Mouse (Mus musculus): ENCODE data around the gene Asb11.

The Asb11 gene

GRCm38 (mm10) chrX:164436709-164437108 is at the start of gene Asb11:
Asb11 (plus strand) TSS chrX:164436994.
- DNase-seq = no peak

DNA sequence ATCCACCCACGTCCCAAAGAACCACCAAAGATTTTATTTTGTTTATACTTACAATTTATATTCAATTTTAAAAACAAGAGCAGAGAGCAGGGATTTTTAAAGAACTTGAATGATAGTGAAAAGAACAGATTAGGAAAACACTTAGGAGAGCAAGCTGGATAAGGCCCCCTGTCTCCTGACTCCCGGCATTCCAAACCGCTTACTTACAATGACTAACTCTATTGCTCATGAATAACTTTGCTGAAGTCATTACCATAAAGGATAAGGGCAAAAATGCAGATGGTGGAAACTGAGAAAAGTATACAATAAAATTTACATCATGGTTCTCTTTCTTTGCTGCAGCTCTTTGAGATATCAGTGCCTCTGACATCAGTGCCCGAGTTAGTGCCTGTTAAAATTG is 42.7 kb upstream of the Asb11 start:
- no peak for DNase-seq

DNA sequence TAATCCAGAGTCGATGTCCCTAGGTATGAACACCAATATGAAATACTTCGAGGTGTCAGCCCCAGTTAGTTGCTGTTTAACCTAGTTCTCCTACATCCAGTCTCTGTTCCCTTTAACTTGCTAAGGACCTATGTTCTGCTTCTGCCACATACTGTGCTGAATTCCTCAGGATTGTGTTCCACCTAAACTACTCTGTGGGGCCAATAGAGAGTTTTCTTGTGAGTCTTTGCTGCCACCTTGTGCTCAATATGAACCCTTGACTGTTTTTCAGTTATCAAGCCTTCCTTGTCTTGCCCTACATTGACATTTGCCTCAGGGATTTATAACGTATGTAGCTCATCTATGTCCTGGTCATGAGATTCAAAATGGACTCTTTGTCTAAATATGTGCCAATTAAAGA is 38.3 kb upstream of the Asb11 start:
- DNase-seq = no peak

GRCm38 (mm10) chrX:164405080-164405649 is 31.6 kb upstream of the Asb11 start:
- DNase-seq = no peak

- no peak for DNase-seq
Observed at GRCm38 (mm10) chrX:164406133-164407022, 30.4 kb upstream of the Asb11 start.

GRCm38 (mm10) chrX:164408301-164408927 is 28.4 kb upstream of the Asb11 start:
- no peak for DNase-seq

GRCm38 (mm10) chrX:164410562-164410961 is 26.2 kb upstream of the Asb11 start:
- DNase-seq = no peak

DNA sequence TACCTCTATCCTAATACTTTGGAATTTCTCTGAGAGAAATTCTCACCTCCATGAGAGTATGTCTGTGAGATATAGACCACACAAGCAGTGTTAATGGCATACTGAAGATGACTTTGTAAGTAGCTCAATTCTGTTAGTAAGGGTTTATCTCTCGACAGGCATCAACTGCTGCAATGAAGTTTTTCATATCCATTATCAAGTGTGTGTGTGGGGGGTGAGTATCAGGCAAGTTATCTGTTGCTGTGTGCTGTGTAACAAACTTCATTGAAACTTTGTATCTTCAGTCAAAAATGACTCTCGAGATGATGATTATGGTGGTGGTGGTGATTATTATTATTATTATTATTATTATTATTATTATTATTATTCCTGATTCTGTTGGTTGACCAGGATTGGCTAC is 20.0 kb upstream of the Asb11 start:
- no peak for DNase-seq

DNA sequence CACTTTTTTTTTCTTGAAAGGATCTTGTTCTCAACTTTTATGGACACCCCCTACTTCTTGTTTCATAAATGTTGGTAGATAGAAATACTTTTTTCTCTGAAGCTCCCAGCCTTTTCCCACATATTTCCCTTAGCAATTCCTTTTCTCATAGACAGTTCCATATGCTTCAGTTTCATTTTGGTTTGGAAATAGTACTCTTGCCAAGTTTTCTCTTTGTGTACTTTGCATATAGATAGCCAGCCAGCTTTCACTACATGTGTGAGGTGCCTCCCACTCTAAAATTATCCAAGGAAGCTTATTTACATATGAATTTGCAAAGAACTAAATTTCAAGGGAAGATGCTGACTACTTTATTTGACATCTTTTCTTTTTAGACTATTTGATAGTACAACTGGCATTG is 18.8 kb upstream of the Asb11 start:
- DNase-seq = no peak

DNA sequence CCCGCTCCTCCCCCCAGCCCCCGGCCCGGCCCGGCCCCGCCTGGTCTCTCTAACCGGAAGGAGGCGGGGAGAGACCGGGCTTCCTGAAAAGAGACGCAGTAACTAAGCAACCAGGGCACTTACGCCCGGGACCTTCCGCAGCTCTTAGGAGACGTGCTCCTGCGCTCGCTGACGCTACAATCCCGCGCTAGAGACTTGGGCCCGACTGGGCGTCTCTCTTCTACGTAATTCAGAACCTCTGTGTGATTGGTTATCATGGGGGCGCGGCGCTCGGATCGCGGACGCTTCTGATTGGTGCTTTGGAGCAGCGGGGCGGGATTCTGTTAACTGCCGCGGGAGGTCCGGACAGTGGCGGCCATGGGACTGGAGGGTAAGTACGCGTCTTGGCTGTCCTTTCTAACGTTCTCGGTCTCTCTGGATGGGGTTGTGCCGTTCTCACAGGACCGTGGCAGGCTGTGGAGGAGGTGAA is 17.3 kb upstream of the Asb11 start, which contains the start of gene Piga:
Piga (plus strand) TSS at position 317 of the 469 bp plus-strand sequence.
- peak; percentile 88 to 94 for DNase-seq

DNA sequence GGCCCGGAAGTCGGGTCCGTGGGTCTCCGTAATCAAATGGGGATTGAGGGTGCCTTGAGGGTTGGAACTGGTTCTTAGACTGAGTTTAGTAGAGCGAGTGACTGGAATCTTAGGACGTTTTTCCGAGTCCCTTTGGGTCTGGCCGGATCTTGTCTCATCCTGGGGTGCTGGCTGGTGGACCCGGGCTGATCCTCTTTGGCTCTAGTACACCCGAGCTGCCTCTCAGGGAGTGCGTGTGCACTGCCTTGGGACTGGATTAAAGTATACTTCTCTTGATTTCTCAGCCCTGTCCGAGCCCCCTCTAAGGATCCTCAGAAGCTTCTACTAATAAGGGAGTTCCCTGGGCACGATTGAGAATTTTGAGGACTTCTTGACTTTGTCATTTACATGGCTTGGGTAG is 16.8 kb upstream of the Asb11 start:
- DNase-seq = no peak

DNA sequence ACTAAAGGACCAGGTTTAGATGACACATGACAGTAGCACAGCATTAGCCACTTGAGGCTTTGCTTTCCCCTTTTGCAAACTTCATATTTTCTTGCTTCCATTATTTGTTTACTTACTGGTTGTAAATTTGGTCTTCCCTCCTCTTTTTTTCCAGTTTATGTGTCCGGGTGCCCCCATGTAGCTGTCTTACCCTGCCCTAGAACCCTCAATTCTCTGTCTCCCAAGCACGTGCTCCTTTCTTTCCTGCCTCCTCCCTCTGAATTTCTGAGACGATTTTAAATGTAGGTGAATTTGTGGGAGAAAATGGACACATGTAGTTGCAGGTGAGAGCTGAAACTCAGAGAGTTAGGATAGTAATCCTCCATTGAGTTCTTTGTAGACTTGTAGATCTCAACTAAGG is 16.3 kb upstream of the Asb11 start:
- no peak for DNase-seq

- no peak for DNase-seq
Observed at GRCm38 (mm10) chrX:164424821-164425220, 12.0 kb upstream of the Asb11 start.

GRCm38 (mm10) chrX:164427295-164427694 is 9.5 kb upstream of the Asb11 start:
- DNase-seq = no peak

DNA sequence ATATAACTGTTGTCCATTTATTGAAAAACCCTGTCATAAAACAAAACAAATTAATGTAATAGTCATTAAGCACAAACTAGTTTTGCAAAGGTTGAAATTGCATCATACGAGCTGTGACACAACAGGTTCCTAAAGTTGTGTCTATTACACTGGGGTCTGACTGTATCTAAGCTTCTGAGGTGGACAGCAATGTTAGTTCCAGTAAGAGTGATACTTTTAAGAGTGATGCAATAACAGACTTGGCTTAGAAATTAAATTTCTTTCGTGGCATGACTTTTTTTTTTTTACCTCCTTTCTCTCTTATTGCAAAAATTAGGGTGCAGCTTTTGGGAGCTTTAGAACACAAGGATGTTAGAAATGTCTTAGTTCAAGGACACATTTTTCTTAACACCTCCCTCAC is 8.6 kb upstream of the Asb11 start:
- DNase-seq = no peak

GRCm38 (mm10) chrX:164430621-164431020 is 6.2 kb upstream of the Asb11 start:
- no peak for DNase-seq

- DNase-seq = no peak
Observed at GRCm38 (mm10) chrX:164431133-164431532, 5.7 kb upstream of the Asb11 start.

- DNase-seq = no peak
Observed at GRCm38 (mm10) chrX:164431541-164431940, 5.3 kb upstream of the Asb11 start.

DNA sequence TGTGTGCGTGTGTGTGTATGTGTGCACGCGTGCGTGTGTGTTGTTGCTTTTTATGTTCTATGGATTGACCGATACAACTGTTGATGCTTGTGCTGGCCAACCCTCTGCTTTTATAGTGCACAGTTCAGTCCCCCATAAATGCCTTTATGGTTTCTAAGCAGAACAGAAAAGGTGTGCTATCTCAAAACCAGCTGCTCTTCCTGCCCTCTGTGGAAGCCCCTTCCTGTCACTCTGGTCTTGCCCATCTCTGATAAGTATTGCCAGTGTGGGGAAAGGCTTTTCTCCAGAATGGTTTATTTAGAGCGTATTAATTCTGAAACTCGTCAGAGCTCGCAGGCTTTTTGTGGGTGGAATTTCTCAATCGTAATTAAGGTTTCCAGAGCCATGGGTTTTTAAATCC is 4.1 kb upstream of the Asb11 start:
- DNase-seq = no peak

DNA sequence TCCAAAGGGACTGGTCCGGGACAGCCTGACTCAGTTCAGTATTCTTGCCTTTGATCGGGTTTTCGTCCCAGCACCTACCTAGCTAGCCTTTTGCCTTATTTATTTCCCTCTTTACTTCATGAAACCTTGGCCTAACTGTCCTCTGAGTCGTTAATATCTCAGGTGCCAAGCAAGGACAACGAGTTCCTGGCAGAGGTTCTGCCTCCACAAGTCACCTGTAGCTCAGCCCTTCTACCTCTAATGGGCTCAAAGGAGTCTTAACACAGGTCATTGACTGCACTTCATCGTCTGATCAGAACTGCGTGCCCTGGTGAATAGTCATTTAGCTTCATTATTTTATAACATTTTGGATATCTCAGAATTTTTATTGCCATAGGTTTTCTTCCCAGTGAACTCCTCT is 2.7 kb downstream of the Asb11 start:
- DNase-seq = no peak

DNA sequence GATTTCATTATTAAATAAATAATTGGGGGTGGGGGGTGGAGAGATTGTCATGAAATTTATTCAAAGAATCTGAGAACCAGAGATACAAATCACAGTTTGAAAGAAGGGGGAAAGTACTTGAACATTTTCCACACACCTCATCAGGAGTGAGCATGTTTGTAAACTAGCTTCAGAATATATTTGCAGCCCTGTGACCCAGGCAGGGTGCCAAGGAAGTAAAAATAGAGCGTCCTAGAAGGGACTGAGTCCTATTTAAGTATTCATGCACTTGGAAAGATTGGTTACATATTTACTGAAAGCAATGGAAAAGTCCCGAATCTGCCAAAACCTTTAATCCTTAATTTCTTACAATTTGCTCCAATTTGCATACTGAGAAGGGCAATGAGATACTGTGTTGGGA is 3.3 kb downstream of the Asb11 start:
- DNase-seq = peak; percentile 38 to 39

- DNase-seq = no peak
Observed at GRCm38 (mm10) chrX:164440703-164441102, 3.9 kb downstream of the Asb11 start.

DNA sequence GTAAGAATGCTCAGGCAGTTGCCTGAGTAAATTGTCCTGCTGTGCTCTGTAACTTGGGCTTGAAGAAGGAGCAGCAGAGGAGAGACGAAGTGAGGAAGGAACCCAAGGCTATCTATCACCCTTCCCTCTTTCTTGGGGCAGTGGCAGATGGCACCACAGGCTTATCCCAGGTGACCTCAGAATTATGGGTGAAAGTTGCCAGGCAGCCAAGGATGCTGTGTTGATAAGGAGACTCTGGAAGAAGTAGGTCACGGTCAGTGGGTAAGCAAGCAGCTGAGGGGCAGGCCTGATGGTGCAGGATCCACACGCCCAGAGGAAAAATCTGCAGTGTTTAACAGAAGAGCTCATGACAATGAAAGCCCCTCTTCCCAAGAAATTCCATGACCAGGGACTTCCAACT is 4.5 kb downstream of the Asb11 start:
- DNase-seq = no peak

DNA sequence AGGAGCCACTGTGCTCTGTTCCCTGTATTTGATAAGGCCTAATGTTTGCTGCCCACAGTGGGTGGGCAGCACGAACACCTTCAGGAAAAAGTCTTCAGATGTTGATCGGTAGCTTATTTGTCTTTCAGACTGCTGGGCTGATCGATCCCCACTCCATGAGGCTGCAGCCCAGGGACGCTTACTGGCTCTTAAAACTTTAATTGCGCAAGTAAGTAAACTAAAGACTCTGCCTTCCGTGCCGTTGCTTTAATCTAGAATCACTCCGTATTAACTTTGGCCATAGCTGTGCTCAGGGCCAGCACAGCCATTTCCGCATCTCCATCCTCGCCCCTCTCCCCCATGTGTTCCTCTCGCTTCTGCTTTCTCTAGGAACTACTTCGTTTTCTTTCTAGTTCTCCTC is 8.8 kb downstream of the Asb11 start:
- DNase-seq = no peak

Measured in kidney, postnatal 4 days (tissue).